In the genomic region with DNA sequence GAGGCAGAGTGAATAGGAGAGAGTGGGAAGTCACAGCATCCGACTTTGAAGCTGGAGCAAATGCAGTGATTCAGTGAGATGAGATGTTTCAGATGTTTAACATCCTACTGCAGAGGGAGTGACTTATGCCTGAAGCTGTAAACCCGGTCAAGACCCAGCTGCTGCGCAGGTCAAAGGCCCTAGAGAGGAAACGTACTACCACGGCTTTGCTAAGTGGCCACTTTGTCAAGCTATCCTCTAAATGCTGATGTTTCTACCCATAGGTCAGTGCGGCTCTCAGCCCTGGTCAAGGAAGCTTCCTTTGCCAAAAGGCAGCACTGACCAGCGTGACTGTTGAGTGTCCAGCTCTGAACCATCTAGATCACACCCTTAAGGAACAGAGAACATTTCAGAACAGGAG, we compare ENCODE assay signal across 16 mouse cellular contexts.
"Had no signal": no experiment of that assay in that cellular context is flagged by ENCODE, and none has a peak within 500 bp of the region (broad histone marks: within the 10 kb centered on the region; RNA-seq: fewer than 3 reads in every experiment).

No protein-coding gene starts in this region.

- H3K36me3 ChIP-seq: intestine, embryonic 15.5 days; limb, embryonic 10.5 days; limb, embryonic 13.5 days; liver, embryonic 12.5 days; liver, embryonic 15.5 days; lung, embryonic 15.5 days; midbrain, embryonic 13.5 days had no signal

- H3K9ac ChIP-seq: intestine, embryonic 15.5 days; limb, embryonic 13.5 days; liver, embryonic 12.5 days; liver, embryonic 15.5 days; lung, embryonic 15.5 days; midbrain, embryonic 13.5 days had no signal

- H3K4me1 ChIP-seq: intestine, embryonic 15.5 days; limb, embryonic 13.5 days; liver, embryonic 12.5 days; liver, embryonic 15.5 days; lung, embryonic 15.5 days; midbrain, embryonic 13.5 days had no signal

- H3K27ac ChIP-seq: intestine, embryonic 15.5 days; layer of hippocampus, adult 2 months; limb, embryonic 10.5 days; limb, embryonic 13.5 days; liver, embryonic 12.5 days; liver, embryonic 15.5 days; lung, embryonic 15.5 days; macrophage; midbrain, embryonic 13.5 days had no signal

- H3K4me2 ChIP-seq: intestine, embryonic 15.5 days; limb, embryonic 13.5 days; liver, embryonic 12.5 days; liver, embryonic 15.5 days; lung, embryonic 15.5 days; midbrain, embryonic 13.5 days had no signal

- H3K4me3 ChIP-seq: intestine, embryonic 15.5 days; layer of hippocampus, adult 2 months; limb, embryonic 10.5 days; limb, embryonic 13.5 days; liver, embryonic 12.5 days; liver, embryonic 15.5 days; lung, embryonic 15.5 days; midbrain, embryonic 13.5 days had no signal

- ATAC-seq: hindbrain, embryonic 16.5 days; intestine, embryonic 15.5 days; liver, embryonic 12.5 days; midbrain, embryonic 13.5 days had no signal

- H3K27me3 ChIP-seq: intestine, embryonic 15.5 days; limb, embryonic 13.5 days; liver, embryonic 12.5 days; liver, embryonic 15.5 days; lung, embryonic 15.5 days; midbrain, embryonic 13.5 days had no signal

- H3K9me3 ChIP-seq: intestine, embryonic 15.5 days; limb, embryonic 10.5 days; limb, embryonic 13.5 days; liver, embryonic 12.5 days; liver, embryonic 15.5 days; lung, embryonic 15.5 days; midbrain, embryonic 13.5 days had no signal

- DNase-seq: layer of hippocampus, adult 9-11 months; liver; lung, adult 18-20 months; lung, postnatal 14 days; thymus, adult 18-20 months; thymus, postnatal 36 days had no signal
